In the genomic region with DNA sequence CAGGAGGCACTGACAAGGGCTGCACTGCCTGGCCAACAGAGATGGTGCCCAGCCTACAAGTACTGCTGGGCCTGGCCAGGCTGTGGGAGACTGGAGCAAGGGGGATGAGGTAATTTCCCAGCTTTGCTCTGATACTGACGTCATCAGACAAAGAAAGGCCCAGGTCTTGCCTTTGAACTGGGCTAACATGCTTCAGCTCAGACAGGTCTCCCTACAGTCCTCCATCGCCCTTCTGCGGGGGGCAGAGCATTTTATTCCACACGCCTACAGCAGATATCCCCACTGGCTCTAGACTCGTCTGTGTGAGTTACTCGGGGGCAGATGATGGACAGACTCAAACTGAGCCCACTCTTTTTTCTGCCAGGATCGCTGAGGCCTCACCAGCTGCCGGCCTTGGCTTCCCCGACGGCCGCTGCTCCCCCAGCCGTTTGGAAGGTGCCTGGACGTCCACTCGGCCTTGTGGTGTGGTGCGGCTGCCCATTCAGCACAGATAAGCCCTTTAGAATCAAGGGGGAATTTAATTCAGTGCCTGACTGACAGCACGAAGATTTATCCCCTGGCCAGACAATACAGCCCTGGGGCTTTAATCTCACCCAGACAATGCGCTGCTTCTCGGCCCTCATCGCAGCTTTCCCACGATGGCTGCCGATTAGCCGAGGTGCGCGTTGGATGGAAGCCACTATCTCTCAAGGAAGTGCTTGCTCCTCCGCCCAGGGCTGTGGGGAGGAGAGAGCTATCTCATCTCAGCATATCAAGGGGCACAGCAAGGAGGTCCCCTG, we compare ENCODE assay signal across 12 mouse cellular contexts. TPM values are rescaled to one million over a fixed set of nuclear protein-coding genes. Genes with fewer than 3 reads are reported as not detected.
DNase-seq lines count a peak whose midpoint lies in the region; ATAC-seq lines count a peak whose summit lies in the region.
"Had no signal": no experiment of that assay in that cellular context is flagged by ENCODE, and none has a peak within 500 bp of the region (broad histone marks: within the 10 kb centered on the region; RNA-seq: fewer than 3 reads in every experiment).

No protein-coding gene starts in this region.

- no peak for ATAC-seq in hindbrain, embryonic 15.5 days (ENCODE audit: low FRiP score, low read depth)
- ATAC-seq in midbrain, embryonic 12.5 days (ENCODE audit: low FRiP score, low read depth): peak; percentile 83

- no peaks in the 10 kb centered on the region for H3K9me3 ChIP-seq in hindbrain, embryonic 15.5 days
- H3K9me3 ChIP-seq in midbrain, embryonic 12.5 days: no peaks in the 10 kb centered on the region
- H3K9me3 ChIP-seq in limb, embryonic 10.5 days (replicated peaks): no peaks in the 10 kb centered on the region

- WGBS in hindbrain, embryonic 15.5 days: 18% methylated on average over 25 of the region's 25 CpGs
- WGBS in midbrain, embryonic 12.5 days: 8% methylated on average over 25 of the region's 25 CpGs
- WGBS in limb, embryonic 10.5 days: 56% methylated on average over 25 of the region's 25 CpGs

- H3K27ac ChIP-seq in hindbrain, embryonic 15.5 days (replicated peaks): peak overlapping the region; percentile 41; the same call in 1 of the 2 replicates
- peak overlapping the region; percentile 89 for H3K27ac ChIP-seq in midbrain, embryonic 12.5 days (replicated peaks)
- H3K27ac ChIP-seq in limb, embryonic 10.5 days: no peak overlapping the region
- H3K27ac ChIP-seq: limb, embryonic 12.5 days had no signal

- no peaks in the 10 kb centered on the region for H3K36me3 ChIP-seq in hindbrain, embryonic 15.5 days
- H3K36me3 ChIP-seq in midbrain, embryonic 12.5 days: no peaks in the 10 kb centered on the region
- peaks cover 58% of the 10 kb centered on the region for H3K36me3 ChIP-seq in limb, embryonic 10.5 days
- H3K36me3 ChIP-seq: G1E had no signal

- H3K27me3 ChIP-seq in hindbrain, embryonic 15.5 days: no peaks in the 10 kb centered on the region; the same call in 1 of the 2 replicates
- peaks cover 52% of the 10 kb centered on the region for H3K27me3 ChIP-seq in midbrain, embryonic 12.5 days
- H3K27me3 ChIP-seq in limb, embryonic 10.5 days (ENCODE audit: low read depth, poor library complexity, severe bottlenecking): 0 out of 2 replicates have a peak, but pooled peaks cover 1% of the 10 kb centered on the region
- H3K27me3 ChIP-seq: limb, embryonic 12.5 days had no signal

- H3K9ac ChIP-seq in hindbrain, embryonic 15.5 days: no peak overlapping the region
- 0 out of 2 replicates have a peak overlapping the region, but pooled peaks have one; percentile 20 for H3K9ac ChIP-seq in midbrain, embryonic 12.5 days (replicated peaks)
- H3K9ac ChIP-seq: limb, embryonic 12.5 days had no signal

- DNase-seq in c-Kit-positive CD71-positive TER-119-negative erythroid progenitor cells, embryonic 14.5 days (ENCODE audit: low read depth): peak; percentile 41
- peak; percentile 73 for DNase-seq in embryo, embryonic 11 days
- no peak for DNase-seq in right cerebral cortex, postnatal 4 days
- no peak for DNase-seq in layer of hippocampus, adult 9-10 months (ENCODE audit: low spot score)
- no peak for DNase-seq in limb, embryonic 10.5 days (ENCODE audit: low spot score)
- DNase-seq in lung, postnatal 4 days: no peak
- DNase-seq: cerebellum, postnatal 25 days; kidney, adult 11 months had no signal

- no peak overlapping the region for H3K4me2 ChIP-seq in hindbrain, embryonic 15.5 days
- H3K4me2 ChIP-seq in midbrain, embryonic 12.5 days (replicated peaks): no peak overlapping the region; the same call in 1 of the 2 replicates
- H3K4me2 ChIP-seq: limb, embryonic 12.5 days had no signal

- no peak overlapping the region for H3K4me3 ChIP-seq in hindbrain, embryonic 15.5 days
- no peak overlapping the region for H3K4me3 ChIP-seq in midbrain, embryonic 12.5 days
- H3K4me3 ChIP-seq in limb, embryonic 10.5 days: no peak overlapping the region
- H3K4me3 ChIP-seq: limb, embryonic 12.5 days had no signal

- H3K4me1 ChIP-seq in hindbrain, embryonic 15.5 days (replicated peaks): peaks cover 44% of the 10 kb centered on the region
- peaks cover 59% of the 10 kb centered on the region for H3K4me1 ChIP-seq in midbrain, embryonic 12.5 days
- peaks cover 54% of the 10 kb centered on the region for H3K4me1 ChIP-seq in limb, embryonic 10.5 days

RNA-seq across cellular contexts. Expression of a gene that starts 32.8 kb away (rescaled TPM):
- polyA plus RNA-seq in hindbrain, embryonic 15.5 days (2015; fragmentation: Nextera tagmentation; extraction: Ambion mirVana): 14.0 and 16.2 TPM in 2 replicates
- polyA plus RNA-seq in midbrain, embryonic 12.5 days (2016; fragmentation: Nextera tagmentation; extraction: Ambion mirVana): 14.5 and 16.2 TPM in 2 replicates
- 67.4 and 93.9 TPM in 2 replicates for polyA plus RNA-seq in limb, embryonic 10.5 days (2016; fragmentation: Nextera tagmentation; extraction: Ambion mirVana)
- polyA plus RNA-seq: G1E had no signal

Comparison
In these comparisons a context has a peak if more than half of its experiments do, and no peak if none do; other contexts are left out.
1. DNase-seq: peak in c-Kit-positive CD71-positive TER-119-negative erythroid progenitor cells, embryonic 14.5 days (single experiment) and embryo, embryonic 11 days (single experiment); none in right cerebral cortex, postnatal 4 days (single experiment), layer of hippocampus, adult 9-10 months (single experiment), limb, embryonic 10.5 days (single experiment) and lung, postnatal 4 days (0 of 2).